ENCODE assay signal across 12 mouse cellular contexts in the genomic region with DNA sequence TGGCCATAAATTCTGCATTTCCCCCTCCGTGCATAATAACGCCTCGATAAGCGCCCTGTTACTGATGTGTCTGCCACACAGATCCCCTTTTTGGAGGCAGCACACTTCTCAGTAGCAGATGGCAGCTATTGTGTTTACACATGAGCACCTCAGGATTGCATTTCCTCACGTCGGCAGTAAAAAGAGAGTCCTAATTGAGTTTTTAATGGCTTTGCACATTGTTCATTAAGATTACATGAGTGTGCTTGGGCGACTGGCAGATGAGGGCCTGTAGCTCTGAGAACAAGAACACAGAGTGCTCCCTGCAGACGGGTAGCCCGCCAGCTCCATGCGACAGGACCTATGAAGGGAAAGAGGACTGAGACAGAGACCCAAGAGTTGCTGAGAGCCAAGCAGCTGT.
DNase-seq lines count a peak whose midpoint lies in the region; ATAC-seq and TF ChIP-seq lines count a peak whose summit lies in the region.
"Had no signal": no experiment of that assay in that cellular context is flagged by ENCODE, and none has a peak within 500 bp of the region (broad histone marks: within the 10 kb centered on the region; RNA-seq: fewer than 3 reads in every experiment).

No protein-coding gene starts in this region.

- WGBS in forebrain, embryonic 11.5 days: 24% methylated on average over 10 of the region's 10 CpGs
- WGBS in hindbrain, postnatal 0 days: 21% methylated on average over 10 of the region's 10 CpGs

- H3K9ac ChIP-seq in forebrain, embryonic 11.5 days (ENCODE audit: low read length): no peak overlapping the region
- no peak overlapping the region for H3K9ac ChIP-seq in hindbrain, postnatal 0 days (replicated peaks; ENCODE audit: low read length)
- H3K9ac ChIP-seq: embryonic facial prominence, embryonic 13.5 days had no signal

- no peak overlapping the region for H3K4me3 ChIP-seq in forebrain, embryonic 11.5 days (ENCODE audit: low read depth, low read length)
- H3K4me3 ChIP-seq in hindbrain, postnatal 0 days (ENCODE audit: low read length): no peak overlapping the region
- H3K4me3 ChIP-seq: embryonic facial prominence, embryonic 13.5 days had no signal

- no peaks in the 10 kb centered on the region for H3K36me3 ChIP-seq in forebrain, embryonic 11.5 days (ENCODE audit: control insufficient read depth, insufficient read depth, low read length)
- H3K36me3 ChIP-seq in hindbrain, postnatal 0 days (ENCODE audit: insufficient read depth, low read length): no peaks in the 10 kb centered on the region
- H3K36me3 ChIP-seq: embryonic facial prominence, embryonic 13.5 days had no signal

- H3K4me1 ChIP-seq in forebrain, embryonic 11.5 days (replicated peaks; ENCODE audit: control insufficient read depth, insufficient read depth, low read length): no peaks in the 10 kb centered on the region; the same call in 1 of the 2 replicates
- no peaks in the 10 kb centered on the region for H3K4me1 ChIP-seq in hindbrain, postnatal 0 days (ENCODE audit: insufficient read depth, low read length)
- H3K4me1 ChIP-seq: embryonic facial prominence, embryonic 13.5 days had no signal

- H3K4me2 ChIP-seq in forebrain, embryonic 11.5 days (ENCODE audit: low read depth, low read length, severe bottlenecking): no peak overlapping the region
- H3K4me2 ChIP-seq in hindbrain, postnatal 0 days (ENCODE audit: low read depth, low read length): 0 out of 2 replicates have a peak overlapping the region, but pooled peaks have one; percentile 14
- H3K4me2 ChIP-seq: embryonic facial prominence, embryonic 13.5 days had no signal

- no peaks in the 10 kb centered on the region for H3K27me3 ChIP-seq in forebrain, embryonic 11.5 days (ENCODE audit: control insufficient read depth, insufficient read depth, low read length)
- H3K27me3 ChIP-seq in hindbrain, postnatal 0 days (ENCODE audit: insufficient read depth, low read length): no peaks in the 10 kb centered on the region
- H3K27me3 ChIP-seq: embryonic facial prominence, embryonic 13.5 days had no signal

- TF ChIP-seq CTCF in hindbrain, postnatal 0 days (IDR thresholded peaks at IDR 0.05; ENCODE audit: low read depth): no peak

- 0 out of 2 replicates have a peak overlapping the region, but pooled peaks have one; percentile 37 for H3K27ac ChIP-seq in forebrain, embryonic 11.5 days (ENCODE audit: low read depth, low read length)
- peak overlapping the region; percentile 45; the same call in 1 of the 2 replicates for H3K27ac ChIP-seq in hindbrain, postnatal 0 days
- H3K27ac ChIP-seq: embryonic facial prominence, embryonic 13.5 days had no signal

- peak; percentile 4 to 13 for DNase-seq in kidney, postnatal 4 days
- DNase-seq in kidney, adult 11 months: no peak
- DNase-seq in forebrain, embryonic 11.5 days (ENCODE audit: low spot score): peak; percentile 60
- DNase-seq in hindbrain, postnatal 0 days (ENCODE audit: low spot score): peak; percentile 77
- peak; percentile 74 for DNase-seq in retina, embryonic 14.5 days (ENCODE audit: low spot score)
- no peak for DNase-seq in right cerebral cortex, postnatal 36 days (ENCODE audit: low spot score in 2 of 2)
- DNase-seq in heart, adult 18-20 months: no peak
- DNase-seq: heart, postnatal 36 days; lung, adult 2 months; right cerebral cortex, postnatal 25 days had no signal

- peak; percentile 90 for ATAC-seq in forebrain, embryonic 11.5 days (replicated peaks; ENCODE audit: low FRiP score)
- peak; percentile 76 for ATAC-seq in hindbrain, postnatal 0 days
- ATAC-seq in frontal cortex, adult (ENCODE audit: low TSS enrichment): no peak

- H3K9me3 ChIP-seq in forebrain, embryonic 11.5 days (ENCODE audit: control insufficient read depth, low read length): no peaks in the 10 kb centered on the region
- H3K9me3 ChIP-seq in hindbrain, postnatal 0 days (ENCODE audit: low read length): no peaks in the 10 kb centered on the region

Comparison
In these comparisons a context has a peak if more than half of its experiments do, and no peak if none do; other contexts are left out.
1. DNase-seq: peak in kidney, postnatal 4 days (2 of 2), forebrain, embryonic 11.5 days (single experiment), hindbrain, postnatal 0 days (single experiment) and retina, embryonic 14.5 days (single experiment); none in kidney, adult 11 months (single experiment), right cerebral cortex, postnatal 36 days (0 of 2) and heart, adult 18-20 months (0 of 2).